ENCODE assay signal across 9 mouse cellular contexts in the genomic region with DNA sequence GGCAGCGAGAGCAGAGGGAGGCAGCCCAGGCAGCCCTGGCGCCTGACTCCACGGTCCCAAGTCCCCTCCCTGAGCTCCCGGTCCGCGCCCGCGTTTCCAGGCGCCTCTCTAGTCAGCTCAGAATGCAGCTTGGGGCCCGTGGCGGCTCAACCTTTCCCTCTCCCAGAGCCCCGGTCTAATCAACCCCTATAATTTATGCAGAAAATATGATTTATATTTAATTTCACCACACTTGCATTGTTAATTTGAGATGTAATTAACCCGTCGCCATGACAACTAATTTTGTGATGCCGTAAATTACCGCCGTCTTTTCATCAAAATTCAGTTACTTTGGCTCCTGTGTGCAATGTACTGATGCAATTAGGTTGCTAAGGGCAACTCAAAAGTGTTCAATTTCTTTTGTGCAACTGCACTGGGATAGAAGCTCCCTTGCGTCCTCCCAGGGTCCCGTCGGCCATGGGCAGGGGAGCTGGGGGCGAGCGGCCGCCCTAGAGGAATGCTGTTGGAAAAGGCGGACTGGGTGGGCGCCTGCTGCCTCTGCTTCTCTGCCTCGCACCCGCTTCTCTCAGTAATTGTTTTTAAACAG. TPM values are rescaled to one million over a fixed set of nuclear protein-coding genes. Genes with fewer than 3 reads are reported as not detected.
DNase-seq lines count a peak whose midpoint lies in the region; ATAC-seq lines count a peak whose summit lies in the region.
"Had no signal": no experiment of that assay in that cellular context is flagged by ENCODE, and none has a peak within 500 bp of the region (broad histone marks: within the 10 kb centered on the region; RNA-seq: fewer than 3 reads in every experiment).

No protein-coding gene starts in this region.

- peak; percentile 85 for ATAC-seq in hindbrain, embryonic 11.5 days (ENCODE audit: low FRiP score)
- ATAC-seq in midbrain, embryonic 16.5 days = peak; percentile 62
- ATAC-seq: Patski had no signal

- H3K27ac ChIP-seq in hindbrain, embryonic 11.5 days (ENCODE audit: low read depth, low read length) = peak overlapping the region; percentile 72
- peak overlapping the region; percentile 58 for H3K27ac ChIP-seq in midbrain, embryonic 16.5 days (ENCODE audit: low read length)

- no peaks in the 10 kb centered on the region for H3K9me3 ChIP-seq in hindbrain, embryonic 11.5 days (ENCODE audit: control insufficient read depth, low read length)
- H3K9me3 ChIP-seq in midbrain, embryonic 16.5 days (replicated peaks; ENCODE audit: control insufficient read depth, low read length, poor library complexity, severe bottlenecking) = no peaks in the 10 kb centered on the region

- WGBS in hindbrain, embryonic 11.5 days = under 1% methylated on average over 27 of the region's 27 CpGs
- WGBS in midbrain, embryonic 16.5 days = 2% methylated on average over 26 of the region's 27 CpGs

- peak overlapping the region; percentile 11 for H3K4me3 ChIP-seq in hindbrain, embryonic 11.5 days (ENCODE audit: low read depth, low read length)
- peak overlapping the region; percentile 8 for H3K4me3 ChIP-seq in midbrain, embryonic 16.5 days (ENCODE audit: low read depth, low read length)

- H3K4me2 ChIP-seq in hindbrain, embryonic 11.5 days (replicated peaks; ENCODE audit: low read depth, low read length) = peak overlapping the region; percentile 46
- H3K4me2 ChIP-seq in midbrain, embryonic 16.5 days (ENCODE audit: low read length) = peak overlapping the region; percentile 46

- no peaks in the 10 kb centered on the region for H3K36me3 ChIP-seq in hindbrain, embryonic 11.5 days (ENCODE audit: control insufficient read depth, insufficient read depth, low read length)
- H3K36me3 ChIP-seq in midbrain, embryonic 16.5 days (ENCODE audit: control insufficient read depth, insufficient read depth, low read length) = no peaks in the 10 kb centered on the region

- peak; percentile 58 for DNase-seq in kidney, postnatal 10 days
- DNase-seq in kidney, adult 18-20 months = no peak
- DNase-seq in embryo, embryonic 10.5 days (ENCODE audit: low spot score) = peak; percentile 82
- peak; percentile 78 for DNase-seq in hindbrain, embryonic 11.5 days (ENCODE audit: low spot score)
- DNase-seq in thymus, adult 18-20 months = no peak
- DNase-seq in thymus, postnatal 25 days = no peak
- no peak for DNase-seq in spleen, adult 18-20 months

- H3K4me1 ChIP-seq in hindbrain, embryonic 11.5 days (replicated peaks; ENCODE audit: control insufficient read depth, insufficient read depth, low read length) = peaks cover 25% of the 10 kb centered on the region
- H3K4me1 ChIP-seq in midbrain, embryonic 16.5 days (ENCODE audit: control insufficient read depth, insufficient read depth, low read length) = peaks cover 22% of the 10 kb centered on the region

- H3K9ac ChIP-seq in hindbrain, embryonic 11.5 days (ENCODE audit: low read depth, low read length) = peak overlapping the region; percentile 32; the same call in 1 of the 2 replicates
- H3K9ac ChIP-seq in midbrain, embryonic 16.5 days (ENCODE audit: low read depth, low read length) = peak overlapping the region; percentile 48

- H3K27me3 ChIP-seq in hindbrain, embryonic 11.5 days (ENCODE audit: control insufficient read depth, insufficient read depth, low read length) = peaks cover 72% of the 10 kb centered on the region
- peaks cover 17% of the 10 kb centered on the region for H3K27me3 ChIP-seq in midbrain, embryonic 16.5 days (ENCODE audit: control insufficient read depth, insufficient read depth, low read depth, low read length)
- H3K27me3 ChIP-seq: Patski had no signal

RNA-seq across cellular contexts. Expression of gene Casz1, which starts 55.8 kb away (rescaled TPM):
- 6.4 and 7.8 TPM in 2 replicates for polyA plus RNA-seq in hindbrain, embryonic 11.5 days (2014; fragmentation: Nextera tagmentation; extraction: Ambion mirVana)
- polyA plus RNA-seq in midbrain, embryonic 16.5 days (2015; fragmentation: Nextera tagmentation; extraction: Ambion mirVana) = 2.6 TPM in 2 replicates

Comparison
In these comparisons a context has a peak if more than half of its experiments do, and no peak if none do; other contexts are left out.
1. DNase-seq: peak in kidney, postnatal 10 days (single experiment), embryo, embryonic 10.5 days (single experiment) and hindbrain, embryonic 11.5 days (single experiment); none in kidney, adult 18-20 months (single experiment), thymus, adult 18-20 months (0 of 2), thymus, postnatal 25 days (single experiment) and spleen, adult 18-20 months (0 of 2).